Mouse (Mus musculus): ENCODE results near the gene Cnot2. TPM values are rescaled to one million over a fixed set of nuclear protein-coding genes. Genes with fewer than 3 reads are reported as not detected.

Gene Cnot2
- polyA plus RNA-seq, 2 experiments = 101 to 112 TPM

GRCm38 (mm10) chr10:116534278-116534677 is 47.0 kb downstream of the Cnot2 start:
- no peaks in the 10 kb centered on the region for H3K9me3 ChIP-seq (ENCODE audit: control insufficient read depth, low read length)
- H3K27ac ChIP-seq (replicated peaks; ENCODE audit: low read depth, low read length) = no peak overlapping the region; the same call in 1 of the 2 replicates
- H3K9ac ChIP-seq (ENCODE audit: low read depth, low read length, severe bottlenecking) = no peak overlapping the region
- H3K4me3 ChIP-seq (replicated peaks; ENCODE audit: low read length) = no peak overlapping the region
- WGBS = 30% methylated on average over 3 of the region's 3 CpGs
- no peak for ATAC-seq (ENCODE audit: low FRiP score, low read depth)
- TF ChIP-seq POLR2A (IDR thresholded peaks at IDR 0.05; ENCODE audit: borderline replicate concordance, extremely low read depth, insufficient read depth, insufficient read length) = no peak
- no peak overlapping the region for H3K4me2 ChIP-seq (replicated peaks; ENCODE audit: low read depth, low read length, severe bottlenecking)
- peaks cover 10% of the 10 kb centered on the region; the same call in 1 of the 2 replicates for H3K4me1 ChIP-seq (ENCODE audit: control insufficient read depth, insufficient read depth, low read length)
- no peak for DNase-seq (ENCODE audit: low spot score)
- no peaks in the 10 kb centered on the region for H3K27me3 ChIP-seq (ENCODE audit: control insufficient read depth, insufficient read depth, low read length)
- no peaks in the 10 kb centered on the region for H3K36me3 ChIP-seq (ENCODE audit: control insufficient read depth, insufficient read depth, low read length)

GRCm38 (mm10) chr10:116532561-116532960 is 48.8 kb downstream of the Cnot2 start:
- H3K27ac ChIP-seq (replicated peaks; ENCODE audit: low read depth, low read length) = no peak overlapping the region
- no peak overlapping the region for H3K4me3 ChIP-seq (replicated peaks; ENCODE audit: low read length)
- DNase-seq (ENCODE audit: low spot score) (no peak), ATAC-seq (ENCODE audit: low FRiP score, low read depth) (no peak)
- TF ChIP-seq POLR2A (IDR thresholded peaks at IDR 0.05; ENCODE audit: borderline replicate concordance, extremely low read depth, insufficient read depth, insufficient read length) = no peak
- H3K9ac ChIP-seq (ENCODE audit: low read depth, low read length, severe bottlenecking) = no peak overlapping the region
- H3K4me2 ChIP-seq (replicated peaks; ENCODE audit: low read depth, low read length, severe bottlenecking) = no peak overlapping the region
- peaks cover 10% of the 10 kb centered on the region; the same call in 1 of the 2 replicates for H3K4me1 ChIP-seq (ENCODE audit: control insufficient read depth, insufficient read depth, low read length)
- no peaks in the 10 kb centered on the region for H3K9me3 ChIP-seq (ENCODE audit: control insufficient read depth, low read length)
- no peaks in the 10 kb centered on the region for H3K27me3 ChIP-seq (ENCODE audit: control insufficient read depth, insufficient read depth, low read length)
- peaks cover 3% of the 10 kb centered on the region; the same call in 1 of the 2 replicates for H3K36me3 ChIP-seq (ENCODE audit: control insufficient read depth, insufficient read depth, low read length)
- 73% methylated on average over 3 of the region's 3 CpGs for WGBS

- DNase-seq (ENCODE audit: low spot score) (no peak), ATAC-seq (ENCODE audit: low FRiP score, low read depth) (no peak)
- peaks cover 5% of the 10 kb centered on the region; the same call in 1 of the 2 replicates for H3K4me1 ChIP-seq (ENCODE audit: control insufficient read depth, insufficient read depth, low read length)
- peaks cover 4% of the 10 kb centered on the region; the same call in 1 of the 2 replicates for H3K36me3 ChIP-seq (ENCODE audit: control insufficient read depth, insufficient read depth, low read length)
- H3K4me3 ChIP-seq (replicated peaks; ENCODE audit: low read length) = no peak overlapping the region
- 91% methylated on average over 3 of the region's 3 CpGs for WGBS
- no peak overlapping the region for H3K4me2 ChIP-seq (replicated peaks; ENCODE audit: low read depth, low read length, severe bottlenecking)
- no peaks in the 10 kb centered on the region for H3K9me3 ChIP-seq (ENCODE audit: control insufficient read depth, low read length)
- no peak overlapping the region for H3K9ac ChIP-seq (ENCODE audit: low read depth, low read length, severe bottlenecking)
- no peak for TF ChIP-seq POLR2A (IDR thresholded peaks at IDR 0.05; ENCODE audit: borderline replicate concordance, extremely low read depth, insufficient read depth, insufficient read length)
- H3K27me3 ChIP-seq (ENCODE audit: control insufficient read depth, insufficient read depth, low read length) = no peaks in the 10 kb centered on the region
- H3K27ac ChIP-seq (replicated peaks; ENCODE audit: low read depth, low read length) = no peak overlapping the region
These were observed 50.2 kb downstream of the Cnot2 start for GRCm38 (mm10) chr10:116531063-116531462.

- H3K4me3 ChIP-seq (replicated peaks; ENCODE audit: low read length) = no peak overlapping the region
- no peak for ATAC-seq (ENCODE audit: low FRiP score, low read depth)
- H3K9ac ChIP-seq (ENCODE audit: low read depth, low read length, severe bottlenecking) = no peak overlapping the region
- H3K9me3 ChIP-seq (ENCODE audit: control insufficient read depth, low read length) = no peaks in the 10 kb centered on the region
- no peaks in the 10 kb centered on the region for H3K36me3 ChIP-seq (ENCODE audit: control insufficient read depth, insufficient read depth, low read length)
- H3K27me3 ChIP-seq (ENCODE audit: control insufficient read depth, insufficient read depth, low read length) = no peaks in the 10 kb centered on the region
- DNase-seq (ENCODE audit: low spot score) = no peak
- H3K4me2 ChIP-seq (replicated peaks; ENCODE audit: low read depth, low read length, severe bottlenecking) = no peak overlapping the region
- H3K4me1 ChIP-seq (ENCODE audit: control insufficient read depth, insufficient read depth, low read length) = peaks cover 7% of the 10 kb centered on the region; the same call in 1 of the 2 replicates
- no peak overlapping the region for H3K27ac ChIP-seq (replicated peaks; ENCODE audit: low read depth, low read length)
- TF ChIP-seq POLR2A (IDR thresholded peaks at IDR 0.05; ENCODE audit: borderline replicate concordance, extremely low read depth, insufficient read depth, insufficient read length) = no peak
- WGBS = 85% methylated on average over 1 of the region's 1 CpGs
These were observed 61.7 kb downstream of the Cnot2 start for GRCm38 (mm10) chr10:116519588-116519987.

- H3K4me1 ChIP-seq (ENCODE audit: control insufficient read depth, insufficient read depth, low read length) = peaks cover 7% of the 10 kb centered on the region; the same call in 1 of the 2 replicates
- ATAC-seq (ENCODE audit: low FRiP score, low read depth) (no peak), DNase-seq (ENCODE audit: low spot score) (no peak)
- no peak overlapping the region for H3K4me2 ChIP-seq (replicated peaks; ENCODE audit: low read depth, low read length, severe bottlenecking)
- TF ChIP-seq POLR2A (IDR thresholded peaks at IDR 0.05; ENCODE audit: borderline replicate concordance, extremely low read depth, insufficient read depth, insufficient read length) = no peak
- no peak overlapping the region for H3K4me3 ChIP-seq (replicated peaks; ENCODE audit: low read length)
- H3K9me3 ChIP-seq (ENCODE audit: control insufficient read depth, low read length) = no peaks in the 10 kb centered on the region
- WGBS = 91% methylated on average over 6 of the region's 6 CpGs
- H3K36me3 ChIP-seq (ENCODE audit: control insufficient read depth, insufficient read depth, low read length) = peaks cover 6% of the 10 kb centered on the region; the same call in 1 of the 2 replicates
- H3K27me3 ChIP-seq (ENCODE audit: control insufficient read depth, insufficient read depth, low read length) = no peaks in the 10 kb centered on the region
- H3K27ac ChIP-seq (replicated peaks; ENCODE audit: low read depth, low read length) = no peak overlapping the region
- H3K9ac ChIP-seq (ENCODE audit: low read depth, low read length, severe bottlenecking) = no peak overlapping the region
These were observed 65.7 kb downstream of the Cnot2 start for GRCm38 (mm10) chr10:116515590-116515989.
